Mouse (Mus musculus) kidney, adult 18-20 months (tissue): ENCODE measurements around the gene Meis2.

Experiments
- DNase-seq: peaks from one replicate; pipeline ENCODE4 v3.0.0; 2021

Meis2 gene

DNA sequence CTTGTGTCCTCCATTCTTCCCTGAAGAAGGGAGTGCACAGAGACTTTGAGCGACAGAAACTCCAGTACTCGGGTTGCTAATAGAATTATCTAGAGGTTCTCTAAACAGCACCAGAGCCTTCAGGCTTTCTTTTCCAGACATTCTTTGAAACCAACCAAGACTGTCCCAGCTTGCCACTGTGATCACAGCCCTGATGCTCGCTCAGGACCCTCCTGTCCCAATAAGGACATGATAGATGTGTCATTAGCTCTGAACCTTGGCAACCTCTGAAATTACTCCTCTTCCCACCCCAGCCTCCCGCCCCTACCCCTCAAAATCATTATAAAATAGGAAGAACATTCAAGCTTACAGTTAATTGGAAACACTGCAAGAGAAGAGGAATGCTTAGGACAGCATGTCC is 71.8 kb downstream of the Meis2 start:
- DNase-seq = no peak

DNA sequence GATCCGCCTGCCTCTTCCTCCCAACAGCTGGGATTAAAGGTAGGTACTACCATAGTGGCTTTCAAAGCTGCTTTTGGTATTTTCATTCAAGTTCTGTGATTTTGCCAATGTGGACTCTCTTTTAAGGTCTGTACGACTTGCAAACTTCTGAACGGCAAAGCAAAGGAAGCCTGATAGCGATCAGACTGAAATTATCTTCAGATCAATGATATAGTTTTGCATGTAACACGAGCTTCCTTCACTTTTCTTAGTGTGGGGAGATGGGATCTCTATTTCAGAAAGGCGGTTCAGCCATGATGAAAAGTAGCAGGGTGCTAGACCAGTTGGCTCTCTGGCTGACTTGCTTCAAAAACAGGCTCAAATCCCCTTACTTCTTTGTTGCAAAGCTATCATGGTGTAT is 76.4 kb downstream of the Meis2 start:
- no peak for DNase-seq

DNA sequence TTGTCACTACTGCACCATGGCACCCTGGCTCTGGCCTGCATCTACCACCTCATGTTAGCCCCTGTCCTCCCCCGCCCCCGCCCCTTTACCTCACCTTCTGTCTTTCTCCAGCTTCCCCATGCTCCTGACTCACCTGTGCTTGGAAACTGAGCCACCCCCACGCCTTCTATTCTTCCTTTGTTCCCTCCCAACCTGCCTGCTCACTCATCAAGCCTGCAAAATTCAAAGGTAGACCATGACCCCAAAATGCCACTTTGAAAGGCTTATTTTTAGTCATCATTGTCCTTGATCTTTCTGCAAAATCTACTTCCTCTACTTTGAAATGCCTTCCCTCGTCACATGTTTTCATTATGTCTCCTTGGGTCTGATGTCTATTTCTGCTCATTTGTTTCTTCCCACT is 77.2 kb downstream of the Meis2 start:
- no peak for DNase-seq

DNA sequence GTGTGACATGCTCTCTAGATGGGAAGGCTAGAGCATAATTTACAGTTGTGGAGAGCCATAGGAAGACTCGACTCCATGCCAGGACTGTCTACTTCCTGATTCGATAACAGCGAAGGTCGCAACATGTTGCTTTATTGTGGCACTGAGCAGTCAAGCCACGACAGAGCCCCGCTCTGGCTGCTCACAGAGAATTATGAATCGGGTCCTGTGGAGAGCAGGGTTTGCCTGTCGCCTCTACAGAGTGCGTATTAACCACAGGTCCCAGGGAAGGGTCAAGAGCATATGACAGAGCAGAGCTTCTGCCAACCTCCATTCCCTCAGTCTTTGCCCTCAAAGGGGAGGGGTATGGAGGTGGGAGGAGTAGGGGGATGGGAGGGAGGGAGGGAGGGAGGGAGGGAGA is 80.7 kb downstream of the Meis2 start:
- DNase-seq = no peak

DNA sequence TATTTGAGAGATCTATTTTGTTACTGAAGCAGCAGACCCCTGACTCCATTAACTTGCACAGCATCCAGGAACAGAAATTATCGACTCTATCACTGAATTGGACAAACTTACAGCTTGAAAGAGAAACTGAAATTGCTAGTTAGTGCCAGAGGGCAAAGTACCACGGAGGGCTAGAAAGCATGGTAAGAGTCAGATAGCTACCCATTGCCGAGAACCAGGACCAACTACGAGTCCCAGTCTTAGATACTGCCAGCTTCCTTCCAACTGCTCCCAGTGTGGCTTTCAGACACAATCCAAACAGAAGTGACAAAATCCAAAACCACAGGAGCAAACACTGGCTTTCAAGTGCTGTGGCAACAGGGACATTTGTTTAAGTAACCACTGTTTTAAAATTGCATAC is 81.2 kb downstream of the Meis2 start:
- no peak for DNase-seq

DNA sequence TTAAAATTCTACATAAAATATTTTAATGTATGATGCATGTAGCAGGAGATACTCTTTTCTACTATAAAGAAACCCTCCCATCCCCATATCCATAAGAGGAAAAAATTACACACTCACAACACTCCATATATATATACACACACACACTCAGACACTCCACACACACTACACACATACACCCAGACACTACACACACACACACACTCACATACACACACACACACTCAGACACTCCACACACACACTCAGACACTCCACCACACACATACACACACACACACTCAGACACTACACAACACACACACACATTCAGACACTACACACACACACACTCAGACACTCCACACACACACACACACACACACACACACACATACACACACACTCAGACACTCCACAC is 85.1 kb downstream of the Meis2 start:
- DNase-seq = no peak

DNA sequence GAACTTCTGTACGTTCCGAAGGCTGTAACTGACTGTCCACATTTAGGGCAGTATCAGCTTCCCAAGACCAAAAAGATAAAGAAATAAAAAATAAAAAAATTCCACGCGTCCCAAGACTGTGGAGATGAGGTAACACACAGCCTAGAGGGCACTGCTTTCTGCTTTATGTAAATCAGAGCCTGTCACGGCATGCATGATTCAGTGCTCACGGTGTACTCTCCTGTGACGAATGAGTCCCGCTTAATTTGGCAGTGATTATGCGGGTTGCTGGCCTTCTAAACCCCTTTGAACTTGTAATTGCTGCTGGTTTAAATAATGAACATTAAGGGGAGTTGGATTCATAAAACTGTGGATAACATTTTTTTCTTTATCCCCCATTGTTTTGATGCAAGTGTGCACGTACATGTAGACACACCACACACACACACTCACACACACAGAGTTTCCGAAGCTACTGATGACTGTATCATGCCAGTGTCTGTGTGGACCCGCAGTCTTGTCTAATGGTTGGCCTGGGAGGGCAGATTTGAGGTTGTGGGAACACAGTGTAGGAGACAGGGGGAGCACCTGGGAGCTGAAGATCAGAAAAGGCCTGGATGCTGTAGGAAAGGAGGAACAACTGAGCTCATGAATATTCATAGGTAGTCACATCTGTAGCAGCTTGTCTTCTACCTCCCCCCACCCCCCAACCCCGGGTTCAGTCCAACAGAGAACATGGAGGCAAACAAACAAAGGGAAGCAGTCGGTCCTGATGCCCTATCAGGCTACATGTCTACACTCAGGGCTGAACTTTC is 85.8 kb downstream of the Meis2 start:
- DNase-seq = no peak

DNA sequence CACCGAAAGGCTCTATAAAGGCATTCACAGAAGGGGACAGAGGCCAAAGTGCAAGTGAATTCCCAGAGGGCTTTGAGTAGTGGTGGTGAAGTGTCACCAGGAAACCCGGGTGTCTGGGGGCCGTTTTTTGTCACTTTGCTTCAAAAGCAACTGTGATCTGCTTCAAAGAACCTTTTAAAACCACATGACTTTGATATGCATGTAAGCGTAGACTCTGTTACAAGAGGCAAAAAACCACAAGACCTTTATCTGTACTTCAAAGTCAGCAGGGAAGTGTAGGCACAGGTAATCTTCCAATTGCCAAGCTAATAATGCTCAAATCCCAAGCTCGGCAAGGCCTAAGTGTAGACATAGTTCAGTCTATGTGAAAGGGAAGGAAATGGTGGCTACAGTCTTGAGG is 87.0 kb downstream of the Meis2 start:
- no peak for DNase-seq

DNA sequence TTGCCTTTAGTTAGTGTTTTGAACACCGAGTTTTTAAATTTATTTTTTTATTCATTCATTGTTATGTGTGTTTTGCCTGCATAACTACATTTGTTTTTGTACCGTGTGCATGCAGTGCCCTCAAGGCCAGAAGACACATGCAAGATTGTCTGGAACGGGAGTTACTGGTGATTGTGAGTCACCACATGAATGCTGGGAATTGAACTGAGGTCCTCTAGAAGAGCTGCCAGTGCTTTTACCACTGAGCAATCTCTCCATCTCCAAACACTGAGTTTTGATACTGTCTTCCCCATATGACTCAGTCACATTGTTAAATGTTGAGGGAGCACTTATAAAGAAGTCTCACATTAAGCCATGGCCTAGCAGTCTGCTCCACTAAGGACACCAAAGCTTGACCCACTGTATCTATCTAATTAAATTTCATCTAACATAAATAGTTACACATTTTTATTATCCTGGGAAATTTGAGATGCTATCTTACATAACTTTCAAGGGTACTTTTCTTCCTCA is 94.3 kb downstream of the Meis2 start:
- no peak for DNase-seq

DNA sequence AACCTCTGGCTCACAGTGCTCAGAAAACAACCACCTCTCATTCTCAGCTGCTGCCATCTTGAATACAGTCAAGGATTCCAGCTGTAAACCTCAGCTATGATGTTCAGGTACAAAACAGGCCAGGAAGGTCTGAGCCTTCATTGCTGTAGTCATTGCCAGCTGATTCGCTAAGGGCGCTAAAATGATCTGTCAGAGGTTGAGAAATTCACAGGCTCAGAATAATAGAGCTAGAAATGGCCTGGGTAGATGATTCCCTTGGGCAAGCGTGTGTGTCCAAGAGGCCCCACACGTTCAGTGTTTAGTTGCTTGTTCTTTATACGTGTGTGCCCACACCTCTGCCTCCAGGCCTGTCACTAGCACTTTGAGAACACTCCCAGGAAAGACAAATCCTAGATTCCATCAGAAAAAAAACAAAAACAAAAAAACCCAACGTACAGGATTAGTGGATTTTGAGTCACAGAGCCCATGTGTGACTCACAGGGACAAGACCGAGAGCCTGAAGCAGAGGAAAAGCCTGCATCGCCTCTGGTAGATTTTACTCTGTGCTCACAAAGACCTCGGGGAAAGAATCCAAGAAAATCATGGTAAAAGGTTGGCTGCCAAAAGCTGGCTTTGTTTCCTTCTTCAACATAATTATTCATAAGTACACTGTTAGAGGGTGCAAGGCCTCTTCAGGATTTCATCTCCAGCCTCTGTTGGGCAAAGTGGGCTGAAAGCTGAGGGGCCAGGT is 95.4 kb downstream of the Meis2 start:
- no peak for DNase-seq

DNA sequence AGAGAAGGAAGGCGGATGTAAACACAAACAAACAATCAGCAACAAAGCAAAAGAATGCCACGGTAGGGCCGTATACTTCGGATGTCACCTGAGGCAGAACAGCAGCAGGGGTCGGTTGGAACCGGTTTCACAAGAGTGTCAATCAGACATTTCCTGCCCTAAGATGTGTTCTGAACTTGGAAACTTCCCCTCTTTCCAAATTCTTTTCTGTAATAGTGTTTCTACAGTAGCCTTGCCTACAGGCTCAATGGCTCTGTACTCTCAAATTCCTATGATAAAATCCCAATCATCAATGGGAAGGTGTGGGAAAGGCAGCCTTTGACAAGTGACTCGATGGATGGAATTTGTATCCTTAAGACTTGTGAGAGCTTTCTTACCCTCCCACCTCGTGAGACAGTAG is 96.4 kb downstream of the Meis2 start:
- DNase-seq = no peak

DNA sequence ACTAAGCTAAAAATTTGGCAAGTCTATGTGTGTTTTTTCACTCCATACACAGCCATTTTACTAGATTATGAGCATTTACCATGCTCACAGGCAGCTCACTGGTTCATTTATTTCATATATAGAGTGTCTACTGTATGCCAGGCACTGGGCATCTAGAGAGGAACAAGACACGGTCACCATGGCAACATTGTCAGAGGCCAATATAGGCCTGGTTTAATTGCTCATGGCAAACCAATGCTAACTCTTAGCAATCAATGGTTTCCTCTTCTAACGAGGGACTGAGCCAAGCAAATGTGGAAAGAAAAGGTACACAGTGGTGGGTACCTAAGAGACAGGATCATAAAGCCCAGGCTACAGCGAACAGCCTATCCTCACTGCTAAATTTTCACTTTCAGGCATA is 100.7 kb downstream of the Meis2 start:
- DNase-seq = no peak

DNA sequence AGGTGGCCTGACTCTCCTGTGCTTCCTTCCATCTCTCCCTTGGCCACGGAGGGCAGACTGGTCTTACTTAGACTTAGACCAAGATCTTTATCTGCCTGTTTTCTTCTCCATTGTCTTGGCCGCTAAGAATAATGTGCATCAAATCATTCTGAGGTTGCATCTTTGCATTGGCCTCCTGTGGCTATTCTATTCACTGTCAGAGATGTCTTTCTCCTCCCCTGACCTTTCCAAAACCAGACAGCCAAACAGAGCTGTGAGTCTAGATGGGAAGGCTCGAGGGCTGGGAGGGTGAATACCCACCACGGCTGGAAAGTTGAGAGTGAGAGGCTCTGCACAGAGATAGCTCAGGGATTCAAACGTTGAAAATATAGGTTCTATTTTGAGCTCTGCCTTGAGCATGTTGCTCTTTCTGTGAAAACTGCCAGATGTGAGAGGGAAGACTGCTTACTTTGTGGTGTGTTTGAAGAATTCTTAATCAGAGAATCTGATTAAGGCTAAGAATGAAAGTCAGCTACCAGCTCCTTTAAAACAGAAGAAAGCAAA is 102.3 kb downstream of the Meis2 start:
- no peak for DNase-seq

DNA sequence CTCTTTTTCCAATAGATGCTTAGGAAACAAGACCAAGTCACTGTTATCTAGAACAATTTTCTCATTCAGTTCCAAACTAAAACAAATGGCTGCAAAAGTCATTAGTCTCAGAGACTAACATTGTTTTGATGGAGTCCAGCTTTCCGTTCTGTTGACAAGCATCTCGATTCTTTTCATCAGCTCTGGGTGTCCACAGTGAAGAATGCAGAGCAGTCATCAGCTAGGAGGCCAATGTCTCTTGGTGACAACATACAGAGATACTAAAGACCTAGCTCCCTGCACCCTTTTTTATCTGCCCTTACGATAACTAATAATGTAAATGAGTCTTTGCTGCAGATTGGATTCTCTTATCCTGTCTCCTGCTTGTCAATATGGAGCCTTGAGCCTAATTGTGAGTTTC is 102.9 kb downstream of the Meis2 start:
- no peak for DNase-seq

DNA sequence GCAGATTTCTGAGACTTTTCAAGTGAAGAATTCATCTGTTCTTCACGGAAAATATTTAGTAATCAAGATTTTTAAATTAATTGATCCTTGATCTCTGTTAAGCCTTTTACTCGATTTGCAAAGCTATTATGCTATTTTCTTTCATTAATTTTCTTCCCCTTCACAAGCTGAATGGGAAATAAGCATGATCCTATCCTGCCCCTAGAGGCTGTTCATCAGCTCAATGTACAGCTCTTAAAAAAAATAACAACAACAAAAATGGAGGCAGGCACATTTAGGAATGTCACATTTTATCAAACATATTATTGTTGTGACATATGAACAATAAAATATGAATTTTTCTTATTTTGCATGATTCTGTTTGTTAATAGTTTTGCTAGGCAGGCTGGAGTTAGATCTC is 103.5 kb downstream of the Meis2 start:
- DNase-seq = no peak

DNA sequence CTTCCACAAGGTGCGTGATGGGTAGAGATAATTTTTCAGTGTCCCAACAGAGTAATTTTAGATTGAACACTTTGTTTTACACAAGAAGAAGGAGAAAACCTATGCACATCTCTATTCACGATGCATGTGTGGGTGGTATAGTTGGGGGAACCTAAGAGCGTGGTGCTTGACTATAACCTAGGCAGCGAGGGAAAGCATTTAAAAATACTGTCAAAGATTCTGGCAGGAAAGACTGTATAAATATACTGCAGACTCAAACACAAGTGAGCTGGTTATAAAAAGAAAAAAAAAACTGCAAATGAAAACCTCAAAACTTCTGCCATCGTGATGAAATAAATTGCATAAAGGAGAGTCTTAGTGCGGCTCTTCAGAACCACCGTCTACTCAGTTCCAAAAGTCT is 105.0 kb downstream of the Meis2 start:
- DNase-seq = no peak

DNA sequence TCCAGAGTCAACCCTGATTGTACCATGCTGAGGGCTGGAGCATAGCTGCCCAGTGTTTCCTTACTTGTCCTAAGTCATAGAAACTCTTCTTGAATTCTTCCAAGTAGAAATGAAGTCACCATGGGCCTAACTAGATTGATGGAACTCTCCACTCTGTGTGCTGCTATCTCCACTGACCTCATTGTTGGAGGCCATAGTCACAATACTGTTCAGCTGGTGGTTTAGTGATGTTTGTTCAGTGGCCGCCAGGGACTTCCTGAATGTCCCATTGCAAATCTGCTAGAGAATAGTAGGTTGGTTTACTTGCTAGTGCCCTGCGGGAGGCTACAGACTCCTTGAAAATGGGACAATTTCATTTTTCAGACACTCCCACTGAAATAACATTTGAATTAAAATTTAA is 108.9 kb downstream of the Meis2 start:
- DNase-seq = no peak

DNA sequence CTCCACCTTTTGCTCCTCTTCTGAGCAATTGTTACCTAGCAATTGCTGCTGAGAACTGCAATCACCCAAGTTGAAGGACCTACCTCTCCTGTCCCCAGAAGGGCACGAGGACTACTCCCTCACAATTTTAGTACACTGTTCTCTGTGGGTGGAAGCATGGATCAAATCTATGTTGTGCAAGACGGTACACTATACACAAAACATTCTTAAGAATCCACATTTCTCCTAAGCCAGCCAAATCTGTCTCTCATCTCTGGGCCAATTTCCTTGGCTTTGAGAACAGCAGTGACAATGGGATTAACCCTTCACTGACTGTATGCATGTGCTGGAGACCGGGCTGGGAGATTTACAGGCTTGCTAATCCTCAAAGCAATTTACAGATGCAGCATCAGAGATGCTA is 115.0 kb downstream of the Meis2 start:
- no peak for DNase-seq

DNA sequence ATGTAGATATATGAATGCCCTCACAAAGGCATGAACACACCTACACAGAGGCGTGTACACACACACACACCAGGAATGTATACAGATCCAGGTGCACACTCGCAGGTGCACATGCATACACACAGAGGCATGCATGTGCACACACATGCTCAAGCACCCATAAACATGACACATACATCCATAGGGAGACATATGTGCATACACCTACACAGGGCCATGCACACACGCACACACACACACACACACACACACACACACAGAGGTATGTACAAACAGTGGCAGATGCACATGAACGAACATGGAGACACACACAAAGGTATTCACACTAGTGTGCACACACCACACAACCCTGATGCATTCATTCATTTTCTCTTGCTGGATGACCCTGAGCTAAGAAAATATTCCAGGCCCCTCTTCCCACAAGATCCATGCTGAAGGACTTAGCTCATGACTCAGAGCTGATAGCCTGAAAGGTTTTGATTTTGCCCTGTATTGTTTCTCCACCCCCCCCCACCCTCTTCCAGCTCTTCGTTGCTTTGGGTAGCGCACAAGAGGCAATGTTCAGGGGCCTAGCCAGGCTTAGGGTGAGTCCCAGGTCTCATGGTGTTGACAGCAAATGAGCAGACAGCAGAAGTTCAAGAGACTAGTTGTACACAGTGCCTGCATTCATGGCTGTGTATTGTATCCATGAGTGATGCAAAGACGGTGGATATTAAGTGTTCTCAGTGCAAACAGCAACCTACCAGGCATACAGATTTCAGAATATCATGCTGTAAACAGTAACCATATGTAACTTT is 116.8 kb downstream of the Meis2 start:
- DNase-seq = no peak

DNA sequence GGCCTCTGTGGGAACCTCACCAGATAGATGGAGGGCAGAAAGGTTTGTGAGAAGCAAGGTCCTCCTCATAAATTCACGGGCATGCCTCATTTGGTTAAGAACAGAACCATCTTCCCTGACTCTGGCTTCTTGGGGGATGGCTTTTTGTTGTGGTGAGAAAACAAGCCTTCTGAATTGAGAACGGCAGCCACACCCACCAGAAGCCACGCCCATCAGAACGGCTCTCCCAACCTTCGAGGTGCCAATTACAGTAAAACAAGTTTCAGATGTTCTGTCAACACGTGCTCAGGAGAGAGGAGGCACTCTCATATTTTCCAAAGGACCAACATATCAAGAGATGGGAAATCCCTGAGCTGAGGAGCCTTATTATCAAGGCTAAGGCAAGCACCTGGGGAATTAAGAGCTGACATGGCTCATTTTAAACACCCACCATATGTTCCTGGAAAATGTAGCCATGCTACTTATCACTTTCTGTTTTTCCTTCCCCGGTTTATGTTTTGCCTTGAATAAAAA is 117.9 kb downstream of the Meis2 start:
- DNase-seq = no peak

DNA sequence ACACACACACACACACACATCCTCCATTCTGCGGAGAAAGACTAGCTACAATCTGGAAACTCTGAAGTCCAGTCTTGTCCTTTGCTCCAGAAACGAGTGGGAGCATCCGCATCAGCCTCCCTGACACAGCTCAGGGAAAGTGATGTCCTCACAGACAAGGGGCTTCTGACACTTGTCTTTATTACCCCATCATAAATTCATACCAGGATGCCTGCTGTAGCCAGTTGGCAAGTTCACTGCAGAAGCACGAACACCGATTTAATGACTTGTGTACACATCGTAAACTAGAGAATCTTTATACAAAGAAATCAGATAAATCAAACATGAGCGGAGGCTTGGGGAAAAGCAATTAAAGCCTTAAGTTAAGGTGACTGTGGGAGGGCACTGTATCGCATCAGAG is 122.6 kb downstream of the Meis2 start:
- no peak for DNase-seq

DNA sequence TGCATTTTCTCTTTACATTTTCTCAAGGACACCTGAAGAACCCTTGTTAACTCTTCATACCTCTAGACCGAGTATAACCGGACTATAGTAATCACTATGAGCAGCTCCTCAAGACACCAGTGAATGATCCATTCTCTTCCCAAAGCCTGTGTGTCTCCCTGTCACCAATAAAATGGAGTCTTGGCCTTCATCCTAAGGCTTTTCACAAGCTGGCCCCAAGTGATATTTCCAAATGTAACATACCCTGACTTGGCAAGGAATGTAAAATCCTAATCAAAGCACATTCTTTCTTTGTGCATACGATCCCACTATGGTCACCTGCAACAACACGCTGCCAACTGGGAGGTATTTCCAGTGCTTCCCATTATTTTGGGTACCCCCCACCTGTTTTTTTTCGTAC is 125.8 kb downstream of the Meis2 start:
- DNase-seq = no peak

DNA sequence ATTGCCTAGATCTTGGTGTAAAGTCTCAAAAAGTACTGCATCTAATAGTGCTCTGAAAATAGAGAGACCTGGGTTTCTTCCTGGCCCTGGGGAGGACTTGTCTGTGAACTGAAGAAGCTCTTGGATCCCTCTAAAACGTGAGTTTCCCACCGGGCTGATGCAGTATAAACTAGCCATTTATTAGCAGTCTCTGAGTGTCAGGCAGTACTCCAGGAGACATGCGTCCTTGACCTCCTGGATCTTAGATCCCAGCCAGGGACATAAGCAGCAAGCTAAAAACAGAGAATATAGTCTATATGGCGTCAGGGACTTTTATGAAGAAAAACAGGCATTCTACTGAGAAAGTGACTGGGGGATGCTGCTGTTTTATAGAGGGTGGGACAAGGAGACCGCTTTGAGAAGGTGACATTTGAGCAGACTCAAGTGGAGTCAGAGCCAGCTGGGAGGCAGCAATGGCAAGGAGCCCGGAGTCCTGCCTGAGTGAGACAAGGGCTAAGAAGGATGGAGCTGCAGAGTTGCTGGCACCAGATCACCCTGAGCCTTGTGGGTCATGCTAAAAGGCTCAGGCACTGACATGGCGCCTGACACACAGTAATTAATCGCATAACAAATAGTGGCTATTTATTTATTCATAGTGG is 126.6 kb downstream of the Meis2 start:
- no peak for DNase-seq
